ENCODE assay signal across 9 mouse cellular contexts in genomic region chr4:88763384-88764018, GRCm38 (mm10). TPM values are rescaled to one million over a fixed set of nuclear protein-coding genes. Genes with fewer than 3 reads are reported as not detected.
DNase-seq lines count a peak whose midpoint lies in the region; ATAC-seq lines count a peak whose summit lies in the region.
"Not testable (repeated sequence)": the region's sequence is repeated elsewhere in the genome, so short reads cannot be mapped to it uniquely, and the experiment has no call there.
"Had no signal": no experiment of that assay in that cellular context is flagged by ENCODE, and none has a peak within 500 bp of the region (broad histone marks: within the 10 kb centered on the region; RNA-seq: fewer than 3 reads in every experiment).

No protein-coding gene starts in this region.

- H3K36me3 ChIP-seq in liver, embryonic 16.5 days (ENCODE audit: control insufficient read depth, insufficient read depth); stomach, embryonic 14.5 days (ENCODE audit: control insufficient read depth, insufficient read depth, low read length): not testable (repeated sequence)

- H3K4me1 ChIP-seq in liver, embryonic 16.5 days (ENCODE audit: control insufficient read depth, low read depth, low read length); stomach, embryonic 14.5 days (ENCODE audit: control insufficient read depth, insufficient read depth, low read length): not testable (repeated sequence)

- not testable (repeated sequence) for H3K27ac ChIP-seq in liver, embryonic 16.5 days (ENCODE audit: low read length)
- peak overlapping the region; percentile 27; the same call in 1 of the 2 replicates for H3K27ac ChIP-seq in stomach, embryonic 14.5 days (ENCODE audit: low read length)

- DNase-seq in MN1 (ENCODE audit: low spot score): peak; percentile 80
- DNase-seq in cerebellum, postnatal 10 days: peak; percentile 18 to 49
- peak; percentile 39 for DNase-seq in forelimb bud, embryonic 11.5 days (ENCODE audit: low read depth, low spot score)
- peak; percentile 54 for DNase-seq in heart, postnatal 25 days (ENCODE audit: low spot score)
- DNase-seq in kidney, postnatal 10 days: peak; percentile 74
- peak; percentile 78 for DNase-seq in naive thymus-derived CD4-positive, alpha-beta T cell, adult 2 months (ENCODE audit: low read depth)

- H3K9ac ChIP-seq in liver, embryonic 16.5 days (ENCODE audit: low read depth, low read length); stomach, embryonic 14.5 days (replicated peaks; ENCODE audit: low read depth, low read length): not testable (repeated sequence)

- H3K4me2 ChIP-seq in liver, embryonic 16.5 days (ENCODE audit: low read depth, low read length): peak overlapping the region; percentile 52
- H3K4me2 ChIP-seq in stomach, embryonic 14.5 days (replicated peaks; ENCODE audit: low read depth, low read length): peak overlapping the region; percentile 35; the same call in 1 of the 2 replicates

- H3K9me3 ChIP-seq in liver, embryonic 16.5 days (replicated peaks; ENCODE audit: control insufficient read depth, low read length); stomach, embryonic 14.5 days (ENCODE audit: control insufficient read depth, low read depth, low read length): not testable (repeated sequence)

- 3% methylated on average over 27 of the region's 42 CpGs for WGBS in liver, embryonic 16.5 days (ENCODE audit: insufficient replicate concordance)
- 5% methylated on average over 23 of the region's 42 CpGs for WGBS in stomach, embryonic 14.5 days

- H3K27me3 ChIP-seq in liver, embryonic 16.5 days (ENCODE audit: control insufficient read depth, insufficient read depth, low read depth, low read length); stomach, embryonic 14.5 days (ENCODE audit: control insufficient read depth, insufficient read depth, low read length): not testable (repeated sequence)

- peak overlapping the region; percentile 45; the same call in 1 of the 2 replicates for H3K4me3 ChIP-seq in liver, embryonic 16.5 days (ENCODE audit: low read depth, low read length)
- peak overlapping the region; percentile 17; the same call in 1 of the 2 replicates for H3K4me3 ChIP-seq in stomach, embryonic 14.5 days (ENCODE audit: low read depth, low read length)

- ATAC-seq in liver, embryonic 16.5 days (ENCODE audit: low read depth); stomach, embryonic 14.5 days (ENCODE audit: insufficient number of reproducible peaks, insufficient read depth, low FRiP score, low read depth): not testable (repeated sequence)

- intact Hi-C loops in heart, postnatal 25 days (cut with DNase I): not testable (repeated sequence)

RNA-seq across cellular contexts. Expression of gene Gm13283, which starts 3.6 kb away (rescaled TPM):
- not detected for total RNA-seq in heart, postnatal 25 days (2021)
- 0.07 TPM in 1 of 2 replicates, not detected in the other for polyA plus RNA-seq in liver, embryonic 16.5 days (2015; fragmentation: Nextera tagmentation; extraction: Ambion mirVana)
- polyA plus RNA-seq in stomach, embryonic 14.5 days (2014; fragmentation: Nextera tagmentation; extraction: Ambion mirVana): 0.24 TPM in 1 of 2 replicates, not detected in the other
- polyA plus RNA-seq: gonadal fat pad, adult 2 months had no signal

RNA-seq across cellular contexts. Expression of gene Gm13271, which starts 8.8 kb away (rescaled TPM):
- total RNA-seq in heart, postnatal 25 days (2021): not detected
- polyA plus RNA-seq in liver, embryonic 16.5 days (2015; fragmentation: Nextera tagmentation; extraction: Ambion mirVana): not detected in 2 replicates
- not detected in 2 replicates for polyA plus RNA-seq in stomach, embryonic 14.5 days (2014; fragmentation: Nextera tagmentation; extraction: Ambion mirVana)

RNA-seq across cellular contexts. Expression of gene Gm13290, which starts 10.1 kb away (rescaled TPM):
- total RNA-seq in heart, postnatal 25 days (2021): not detected
- polyA plus RNA-seq in liver, embryonic 16.5 days (2015; fragmentation: Nextera tagmentation; extraction: Ambion mirVana): 0.11 TPM in 1 of 2 replicates, not detected in the other
- polyA plus RNA-seq in stomach, embryonic 14.5 days (2014; fragmentation: Nextera tagmentation; extraction: Ambion mirVana): 0.26 and 0.43 TPM in 2 replicates
- polyA plus RNA-seq: gonadal fat pad, adult 2 months had no signal

RNA-seq across cellular contexts. Expression of gene Gm13289, which starts 13.2 kb away (rescaled TPM):
- not detected for total RNA-seq in heart, postnatal 25 days (2021)
- not detected in 2 replicates for polyA plus RNA-seq in liver, embryonic 16.5 days (2015; fragmentation: Nextera tagmentation; extraction: Ambion mirVana)
- polyA plus RNA-seq in stomach, embryonic 14.5 days (2014; fragmentation: Nextera tagmentation; extraction: Ambion mirVana): not detected in 2 replicates
- polyA plus RNA-seq: gonadal fat pad, adult 2 months had no signal

RNA-seq across cellular contexts. Expression of gene Gm13272, which starts 16.1 kb away (rescaled TPM):
- total RNA-seq in heart, postnatal 25 days (2021): not detected
- polyA plus RNA-seq in liver, embryonic 16.5 days (2015; fragmentation: Nextera tagmentation; extraction: Ambion mirVana): not detected in 2 replicates
- polyA plus RNA-seq in stomach, embryonic 14.5 days (2014; fragmentation: Nextera tagmentation; extraction: Ambion mirVana): not detected in 2 replicates
- polyA plus RNA-seq: gonadal fat pad, adult 2 months had no signal
